Mouse (Mus musculus): Measurements from ENCODE around the gene Nfasc. TPM values are rescaled to one million over a fixed set of nuclear protein-coding genes. Genes with fewer than 3 reads are reported as not detected.

Nfasc gene
- polyA plus RNA-seq, 1 experiment from 2014 or later: 26.9 TPM

GRCm38 (mm10) chr1:132576845-132577244 lies 164.8 kb downstream of the Nfasc start:
- WGBS: 96% methylated on average over 8 of the region's 8 CpGs
- Histone ChIP-seq H3K4me2 (ENCODE audit: low read length) (no peak overlapping the region), H3K36me3 (ENCODE audit: control insufficient read depth, insufficient read depth, low read length) (peaks cover 10% of the 10 kb centered on the region), H3K27ac (ENCODE audit: low read depth, low read length) (no peak overlapping the region), H3K4me3 (ENCODE audit: low read depth, low read length) (no peak overlapping the region), H3K27me3 (replicated peaks; ENCODE audit: control insufficient read depth, insufficient read depth, low read length) (no peaks in the 10 kb centered on the region), H3K9ac (ENCODE audit: low read length) (no peak overlapping the region), H3K9me3 (replicated peaks; ENCODE audit: control insufficient read depth, low read length) (no peaks in the 10 kb centered on the region), H3K4me1 (ENCODE audit: control insufficient read depth, insufficient read depth, low read length) (peaks cover 6% of the 10 kb centered on the region)
- DNase-seq (ENCODE audit: low spot score) (no peak), ATAC-seq (no peak)

GRCm38 (mm10) chr1:132572851-132573250 lies 168.7 kb downstream of the Nfasc start:
- ATAC-seq: no peak

GRCm38 (mm10) chr1:132571613-132572012 lies 170.0 kb downstream of the Nfasc start:
- no peak overlapping the region for H3K9ac ChIP-seq (ENCODE audit: low read length)
- H3K4me3 ChIP-seq (ENCODE audit: low read depth, low read length): no peak overlapping the region
- H3K9me3 ChIP-seq (replicated peaks; ENCODE audit: control insufficient read depth, low read length): no peaks in the 10 kb centered on the region
- DNase-seq (ENCODE audit: low spot score) (no peak), ATAC-seq (no peak)
- no peak overlapping the region; the same call in 1 of the 2 replicates for H3K27ac ChIP-seq (ENCODE audit: low read depth, low read length)
- H3K4me1 ChIP-seq (ENCODE audit: control insufficient read depth, insufficient read depth, low read length): peaks cover 8% of the 10 kb centered on the region; the same call in 1 of the 2 replicates
- WGBS: 92% methylated on average over 1 of the region's 1 CpGs
- H3K27me3 ChIP-seq (replicated peaks; ENCODE audit: control insufficient read depth, insufficient read depth, low read length): no peaks in the 10 kb centered on the region
- no peak overlapping the region for H3K4me2 ChIP-seq (ENCODE audit: low read length)
- peaks cover 15% of the 10 kb centered on the region; the same call in 1 of the 2 replicates for H3K36me3 ChIP-seq (ENCODE audit: control insufficient read depth, insufficient read depth, low read length)

More at GRCm38 (mm10) chr1:132572851-132573250, 168.7 kb downstream of the Nfasc start:
- 96% methylated on average over 7 of the region's 7 CpGs for WGBS
- Histone ChIP-seq H3K9me3 (replicated peaks; ENCODE audit: control insufficient read depth, low read length) (no peaks in the 10 kb centered on the region), H3K27me3 (replicated peaks; ENCODE audit: control insufficient read depth, insufficient read depth, low read length) (no peaks in the 10 kb centered on the region), H3K36me3 (ENCODE audit: control insufficient read depth, insufficient read depth, low read length) (peaks cover 20% of the 10 kb centered on the region), H3K9ac (ENCODE audit: low read length) (no peak overlapping the region), H3K4me2 (ENCODE audit: low read length) (no peak overlapping the region), H3K4me3 (ENCODE audit: low read depth, low read length) (no peak overlapping the region), H3K27ac (ENCODE audit: low read depth, low read length) (no peak overlapping the region), H3K4me1 (ENCODE audit: control insufficient read depth, insufficient read depth, low read length) (peaks cover 8% of the 10 kb centered on the region; the same call in 1 of the 2 replicates)
- DNase-seq (ENCODE audit: low spot score): no peak

- 86% methylated on average over 8 of the region's 8 CpGs for WGBS
- DNase-seq (ENCODE audit: low spot score) (no peak), ATAC-seq (no peak)
These were observed 170.7 kb downstream of the Nfasc start for GRCm38 (mm10) chr1:132570906-132571305.

GRCm38 (mm10) chr1:132570068-132570780 lies 171.4 kb downstream of the Nfasc start:
- Histone ChIP-seq H3K36me3 (ENCODE audit: control insufficient read depth, insufficient read depth, low read length) (peaks cover 15% of the 10 kb centered on the region; the same call in 1 of the 2 replicates), H3K4me3 (ENCODE audit: low read depth, low read length) (no peak overlapping the region), H3K27ac (ENCODE audit: low read depth, low read length) (peak overlapping the region; percentile 83), H3K27me3 (replicated peaks; ENCODE audit: control insufficient read depth, insufficient read depth, low read length) (no peaks in the 10 kb centered on the region), H3K4me2 (ENCODE audit: low read length) (no peak overlapping the region), H3K4me1 (ENCODE audit: control insufficient read depth, insufficient read depth, low read length) (peaks cover 8% of the 10 kb centered on the region; the same call in 1 of the 2 replicates), H3K9ac (ENCODE audit: low read length) (no peak overlapping the region), H3K9me3 (replicated peaks; ENCODE audit: control insufficient read depth, low read length) (no peaks in the 10 kb centered on the region)
- DNase-seq (ENCODE audit: low spot score) (no peak), ATAC-seq (no peak)
- 94% methylated on average over 15 of the region's 15 CpGs for WGBS

More at GRCm38 (mm10) chr1:132570906-132571305, 170.7 kb downstream of the Nfasc start:
- peaks cover 8% of the 10 kb centered on the region; the same call in 1 of the 2 replicates for H3K4me1 ChIP-seq (ENCODE audit: control insufficient read depth, insufficient read depth, low read length)
- H3K27me3 ChIP-seq (replicated peaks; ENCODE audit: control insufficient read depth, insufficient read depth, low read length): no peaks in the 10 kb centered on the region
- no peak overlapping the region for H3K4me2 ChIP-seq (ENCODE audit: low read length)
- H3K36me3 ChIP-seq (ENCODE audit: control insufficient read depth, insufficient read depth, low read length): peaks cover 15% of the 10 kb centered on the region; the same call in 1 of the 2 replicates
- no peak overlapping the region for H3K4me3 ChIP-seq (ENCODE audit: low read depth, low read length)
- no peaks in the 10 kb centered on the region for H3K9me3 ChIP-seq (replicated peaks; ENCODE audit: control insufficient read depth, low read length)
- H3K9ac ChIP-seq (ENCODE audit: low read length): no peak overlapping the region
- peak overlapping the region; percentile 83; the same call in 1 of the 2 replicates for H3K27ac ChIP-seq (ENCODE audit: low read depth, low read length)

GRCm38 (mm10) chr1:132569516-132569915 lies 172.1 kb downstream of the Nfasc start:
- DNase-seq (ENCODE audit: low spot score): peak; percentile 77

GRCm38 (mm10) chr1:132567336-132568125 lies 174.1 kb downstream of the Nfasc start:
- H3K36me3 ChIP-seq (ENCODE audit: control insufficient read depth, insufficient read depth, low read length): peaks cover 11% of the 10 kb centered on the region; the same call in 1 of the 2 replicates
- no peak overlapping the region for H3K4me2 ChIP-seq (ENCODE audit: low read length)
- DNase-seq (ENCODE audit: low spot score) (no peak), ATAC-seq (no peak)
- H3K4me1 ChIP-seq (ENCODE audit: control insufficient read depth, insufficient read depth, low read length): peaks cover 12% of the 10 kb centered on the region; the same call in 1 of the 2 replicates
- 81% methylated on average over 11 of the region's 11 CpGs for WGBS
- H3K9me3 ChIP-seq (replicated peaks; ENCODE audit: control insufficient read depth, low read length): no peaks in the 10 kb centered on the region
- H3K4me3 ChIP-seq (ENCODE audit: low read depth, low read length): no peak overlapping the region
- no peaks in the 10 kb centered on the region for H3K27me3 ChIP-seq (replicated peaks; ENCODE audit: control insufficient read depth, insufficient read depth, low read length)
- no peak overlapping the region for H3K9ac ChIP-seq (ENCODE audit: low read length)
- 0 out of 2 replicates have a peak overlapping the region, but pooled peaks have one; percentile 21 for H3K27ac ChIP-seq (ENCODE audit: low read depth, low read length)

More at GRCm38 (mm10) chr1:132569516-132569915, 172.1 kb downstream of the Nfasc start:
- Histone ChIP-seq H3K4me2 (ENCODE audit: low read length) (no peak overlapping the region), H3K27me3 (replicated peaks; ENCODE audit: control insufficient read depth, insufficient read depth, low read length) (no peaks in the 10 kb centered on the region), H3K36me3 (ENCODE audit: control insufficient read depth, insufficient read depth, low read length) (peaks cover 15% of the 10 kb centered on the region; the same call in 1 of the 2 replicates), H3K9me3 (replicated peaks; ENCODE audit: control insufficient read depth, low read length) (no peaks in the 10 kb centered on the region), H3K4me1 (ENCODE audit: control insufficient read depth, insufficient read depth, low read length) (peaks cover 8% of the 10 kb centered on the region; the same call in 1 of the 2 replicates), H3K9ac (ENCODE audit: low read length) (no peak overlapping the region), H3K4me3 (ENCODE audit: low read depth, low read length) (no peak overlapping the region), H3K27ac (ENCODE audit: low read depth, low read length) (peak overlapping the region; percentile 83)
- WGBS: 64% methylated on average over 9 of the region's 9 CpGs
- ATAC-seq: peak; percentile 72

- ATAC-seq (no peak), DNase-seq (ENCODE audit: low spot score) (no peak)
- Histone ChIP-seq H3K27me3 (replicated peaks; ENCODE audit: control insufficient read depth, insufficient read depth, low read length) (no peaks in the 10 kb centered on the region), H3K36me3 (ENCODE audit: control insufficient read depth, insufficient read depth, low read length) (peaks cover 6% of the 10 kb centered on the region; the same call in 1 of the 2 replicates), H3K9ac (ENCODE audit: low read length) (no peak overlapping the region), H3K27ac (ENCODE audit: low read depth, low read length) (0 out of 2 replicates have a peak overlapping the region, but pooled peaks have one; percentile 39), H3K4me3 (ENCODE audit: low read depth, low read length) (no peak overlapping the region), H3K4me1 (ENCODE audit: control insufficient read depth, insufficient read depth, low read length) (peaks cover 29% of the 10 kb centered on the region), H3K4me2 (ENCODE audit: low read length) (no peak overlapping the region), H3K9me3 (replicated peaks; ENCODE audit: control insufficient read depth, low read length) (no peaks in the 10 kb centered on the region)
- WGBS: 81% methylated on average over 7 of the region's 7 CpGs
These were observed 175.8 kb downstream of the Nfasc start for GRCm38 (mm10) chr1:132565766-132566165.
